ENCODE assay signal across 8 mouse cellular contexts in genomic region chr4:46527558-46527926, GRCm38 (mm10). TPM values are rescaled to one million over a fixed set of nuclear protein-coding genes. Genes with fewer than 3 reads are reported as not detected.
DNase-seq lines count a peak whose midpoint lies in the region; ATAC-seq and TF ChIP-seq lines count a peak whose summit lies in the region.

No protein-coding gene starts in this region.

- peak overlapping the region; percentile 83 for H3K27ac ChIP-seq in heart, embryonic 10.5 days
- H3K27ac ChIP-seq in intestine, postnatal 0 days (ENCODE audit: low read depth, low read length), result no peak overlapping the region
- no peak overlapping the region for H3K27ac ChIP-seq in midbrain, embryonic 12.5 days (replicated peaks)

- H3K9me3 ChIP-seq in heart, embryonic 10.5 days, result no peaks in the 10 kb centered on the region
- no peaks in the 10 kb centered on the region for H3K9me3 ChIP-seq in intestine, postnatal 0 days (ENCODE audit: control insufficient read depth)
- H3K9me3 ChIP-seq in midbrain, embryonic 12.5 days, result no peaks in the 10 kb centered on the region

- no peak for DNase-seq in heart, embryonic 10.5 days (ENCODE audit: low spot score)
- no peak for DNase-seq in heart, postnatal 4 days
- no peak for DNase-seq in thymus, postnatal 4 days
- no peak for DNase-seq in spleen, postnatal 14 days (ENCODE audit: low spot score in 2 of 2)
- DNase-seq in layer of hippocampus, adult 8-10 months (ENCODE audit: low spot score in 2 of 2), result no peak

- no peak for TF ChIP-seq CTCF in intestine, postnatal 0 days (IDR thresholded peaks at IDR 0.05; ENCODE audit: low read depth)

- no peaks in the 10 kb centered on the region for H3K36me3 ChIP-seq in heart, embryonic 10.5 days
- H3K36me3 ChIP-seq in intestine, postnatal 0 days (ENCODE audit: control insufficient read depth, insufficient read depth), result peaks cover 9% of the 10 kb centered on the region
- no peaks in the 10 kb centered on the region for H3K36me3 ChIP-seq in midbrain, embryonic 12.5 days

- H3K4me3 ChIP-seq in heart, embryonic 10.5 days, result peak overlapping the region; percentile 53
- H3K4me3 ChIP-seq in intestine, postnatal 0 days (ENCODE audit: low read depth, low read length), result peak overlapping the region; percentile 29
- peak overlapping the region; percentile 18; the same call in 1 of the 2 replicates for H3K4me3 ChIP-seq in midbrain, embryonic 12.5 days

- H3K9ac ChIP-seq in intestine, postnatal 0 days (ENCODE audit: low read depth, low read length), result peak overlapping the region; percentile 40; the same call in 1 of the 2 replicates
- H3K9ac ChIP-seq in midbrain, embryonic 12.5 days (replicated peaks), result 0 out of 2 replicates have a peak overlapping the region, but pooled peaks have one; percentile 12

- WGBS in heart, embryonic 10.5 days, result 4% methylated on average over 7 of the region's 7 CpGs
- 5% methylated on average over 7 of the region's 7 CpGs for WGBS in intestine, postnatal 0 days
- 7% methylated on average over 7 of the region's 7 CpGs for WGBS in midbrain, embryonic 12.5 days

- peak overlapping the region; percentile 69 for H3K4me2 ChIP-seq in intestine, postnatal 0 days (replicated peaks; ENCODE audit: low read depth)
- H3K4me2 ChIP-seq in midbrain, embryonic 12.5 days (replicated peaks), result peak overlapping the region; percentile 44

- peak; percentile 78 for ATAC-seq in erythroblast, adult 5-6 weeks (replicated peaks; ENCODE audit: low FRiP score, poor library complexity, severe bottlenecking)
- peak; percentile 50 for ATAC-seq in intestine, postnatal 0 days
- no peak for ATAC-seq in midbrain, embryonic 12.5 days (ENCODE audit: low FRiP score, low read depth)

- H3K4me1 ChIP-seq in heart, embryonic 10.5 days, result peaks cover 8% of the 10 kb centered on the region; the same call in 1 of the 2 replicates
- 0 out of 2 replicates have a peak, but pooled peaks cover 3% of the 10 kb centered on the region for H3K4me1 ChIP-seq in intestine, postnatal 0 days (replicated peaks; ENCODE audit: control insufficient read depth, insufficient read depth, low read length)
- peaks cover 8% of the 10 kb centered on the region for H3K4me1 ChIP-seq in midbrain, embryonic 12.5 days

- peaks cover 55% of the 10 kb centered on the region for H3K27me3 ChIP-seq in heart, embryonic 10.5 days (ENCODE audit: insufficient read depth, poor library complexity, severe bottlenecking)
- H3K27me3 ChIP-seq in intestine, postnatal 0 days (replicated peaks; ENCODE audit: control insufficient read depth, insufficient read depth, low read length), result no peaks in the 10 kb centered on the region
- peaks cover 10% of the 10 kb centered on the region; the same call in 1 of the 2 replicates for H3K27me3 ChIP-seq in midbrain, embryonic 12.5 days

RNA-seq across cellular contexts. Expression of gene Trim14, which starts 8.4 kb away (rescaled TPM):
- 0.86 and 2.4 TPM in 2 replicates for polyA plus RNA-seq in heart, embryonic 10.5 days (2016; fragmentation: Nextera tagmentation; extraction: Ambion mirVana)
- 1 to 10 TPM in 1 of 2 experiments, under 1 TPM in 1; 0.76 to 1.3 TPM for total RNA-seq in heart, postnatal 4 days (2021)
- 1.0 and 16.5 TPM in 2 replicates for total RNA-seq in erythroblast, adult 5-6 weeks (2015; ENCODE audit: low replicate concordance)
- total RNA-seq in erythroblast, adult 5-6 weeks (2017; ENCODE audit: low replicate concordance), result 3.8 and 6.5 TPM in 2 replicates
- polyA plus RNA-seq in intestine, postnatal 0 days (2015; fragmentation: Nextera tagmentation; extraction: Ambion mirVana), result 14.1 and 15.7 TPM in 2 replicates
- polyA plus RNA-seq in midbrain, embryonic 12.5 days (2016; fragmentation: Nextera tagmentation; extraction: Ambion mirVana), result 0.52 and 1.4 TPM in 2 replicates
- total RNA-seq in layer of hippocampus, adult 8-10 months (2022), result 1 to 10 TPM in 3 of 4 experiments, under 1 TPM in 1; 0.89 to 2.3 (median 1.8) TPM

RNA-seq across cellular contexts. Expression of gene Nans, which starts 38.5 kb away (rescaled TPM):
- polyA plus RNA-seq in heart, embryonic 10.5 days (2016; fragmentation: Nextera tagmentation; extraction: Ambion mirVana), result 78.3 and 89.1 TPM in 2 replicates
- total RNA-seq in heart, postnatal 4 days (2021), result 10 to 100 TPM; 42.4 to 45.0 TPM
- 17.3 and 25.7 TPM in 2 replicates for total RNA-seq in erythroblast, adult 5-6 weeks (2015; ENCODE audit: low replicate concordance)
- 13.1 and 16.7 TPM in 2 replicates for total RNA-seq in erythroblast, adult 5-6 weeks (2017; ENCODE audit: low replicate concordance)
- 67.4 and 81.3 TPM in 2 replicates for polyA plus RNA-seq in intestine, postnatal 0 days (2015; fragmentation: Nextera tagmentation; extraction: Ambion mirVana)
- polyA plus RNA-seq in midbrain, embryonic 12.5 days (2016; fragmentation: Nextera tagmentation; extraction: Ambion mirVana), result 58.3 and 72.6 TPM in 2 replicates
- total RNA-seq in layer of hippocampus, adult 8-10 months (2022), result 10 to 100 TPM; 15.5 to 19.7 (median 16.6) TPM
